Mouse (Mus musculus): ENCODE measurements around the gene Il19. TPM values are rescaled to one million over a fixed set of nuclear protein-coding genes. Genes with fewer than 3 reads are reported as not detected.

The Il19 gene
- not detected for total RNA-seq (2023)

DNA sequence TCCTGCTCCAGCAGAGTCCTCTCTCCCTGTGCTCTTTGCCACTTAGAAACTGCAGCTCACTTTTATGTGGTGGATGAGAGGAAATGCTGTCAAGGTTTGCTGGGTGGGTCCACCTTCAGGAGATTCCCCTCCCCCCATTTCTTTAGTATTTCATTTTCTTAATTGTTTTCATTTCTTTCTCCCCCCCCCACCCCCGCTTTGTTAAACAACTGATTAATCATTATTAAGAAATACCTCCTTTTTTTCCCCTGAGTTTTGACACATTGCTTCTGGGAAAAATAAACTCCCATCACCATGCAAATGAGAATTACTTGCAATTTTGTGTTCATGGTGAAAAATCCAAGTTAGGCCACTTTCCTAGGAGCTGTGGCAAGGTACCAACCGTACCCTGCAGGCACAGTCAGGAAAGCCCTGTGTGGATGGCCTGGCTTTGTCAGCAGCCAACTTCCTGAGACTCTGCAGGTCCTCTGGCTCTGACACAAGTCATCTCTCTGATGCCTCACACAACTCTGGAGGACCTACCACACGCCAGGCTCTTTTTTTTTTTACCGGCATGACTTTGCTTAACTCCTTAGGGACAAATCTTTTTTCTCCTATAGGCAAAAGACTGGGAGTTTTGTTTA lies at the start of gene Il19:
Gene Il19, minus strand, starts transcription at position 51 of the 623 bp plus-strand sequence.

DNA sequence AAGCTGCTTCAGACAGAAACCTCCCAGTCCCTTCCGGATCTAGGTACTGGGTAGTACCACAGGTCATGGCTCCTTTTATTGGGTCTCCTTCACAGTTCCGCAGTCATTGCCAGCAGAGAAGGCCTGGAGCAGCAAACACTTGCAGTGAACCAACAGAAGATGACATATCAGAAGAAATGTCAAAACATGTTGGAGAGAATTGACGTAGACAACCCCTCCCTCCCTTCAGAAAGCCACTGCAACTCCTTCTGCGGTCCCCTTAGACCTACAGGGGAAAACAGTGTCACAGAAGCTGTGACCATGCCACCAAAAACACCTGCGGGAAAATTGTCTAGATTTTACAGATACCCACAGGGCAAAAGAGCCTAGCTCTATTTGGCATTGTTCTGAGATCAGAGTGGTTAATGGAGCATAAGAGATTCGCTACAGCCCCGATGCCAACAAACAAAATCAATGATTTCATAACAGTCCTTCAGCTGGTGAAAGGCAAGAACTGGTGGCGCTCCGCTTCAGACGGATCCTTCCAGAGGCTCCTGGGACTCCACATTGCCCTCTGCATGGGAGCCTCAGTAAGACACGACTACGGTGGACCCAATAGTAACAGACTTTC lies 28.4 kb downstream of the Il19 start, which contains the start of gene Il20:
Gene Il20, minus strand, starts transcription at position 51 of the 610 bp plus-strand sequence.

DNA sequence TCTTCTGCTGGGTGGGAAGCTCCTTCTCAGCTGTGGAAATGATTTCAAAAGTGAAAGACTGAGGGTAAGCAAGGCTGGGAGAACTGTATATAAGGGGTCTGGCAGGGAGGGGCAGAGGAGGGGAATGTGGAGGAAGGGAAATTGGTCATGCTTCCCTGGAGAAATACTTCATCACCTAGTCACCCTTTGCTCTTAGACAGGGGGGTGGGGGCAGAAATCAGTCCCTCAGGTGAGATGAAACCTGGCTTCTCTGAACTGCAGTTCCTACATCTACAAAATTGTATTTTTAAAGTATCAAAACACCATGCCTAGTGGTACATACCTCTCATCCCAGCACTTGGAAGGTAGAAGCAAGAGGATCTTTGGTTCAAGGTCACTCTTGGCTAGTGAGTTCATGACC lies 52.6 kb downstream of the Il19 start, which contains the start of gene Il24:
Gene Il24, minus strand, starts transcription at position 101 of the 400 bp plus-strand sequence.

Other genes starting within 250 kb of the Il19 start
- not detected for gene Gm29427, start 224.3 kb downstream of the Il19 start, total RNA-seq (2023)
- gene Yod1, start 222.8 kb downstream of the Il19 start, total RNA-seq (2023), result 1 to 10 TPM; 9.0 to 9.2 TPM
- 10 to 100 TPM; 19.6 to 20.5 TPM for gene Pfkfb2, start 210.9 kb downstream of the Il19 start, total RNA-seq (2023)
- gene AA986860, start 208.1 kb downstream of the Il19 start, total RNA-seq (2023), result under 1 TPM; 0.33 to 0.42 TPM
- gene Fcamr, start 139.2 kb downstream of the Il19 start, total RNA-seq (2023), result not detected
- not detected for gene Pigr, start 113.4 kb downstream of the Il19 start, total RNA-seq (2023)
- gene Fcmr, start 74.4 kb downstream of the Il19 start, total RNA-seq (2023), result 1 to 10 TPM; 3.4 to 5.2 TPM
- gene Il24, start 52.7 kb downstream of the Il19 start, total RNA-seq (2023), result not detected
- not detected for gene Il20, start 28.7 kb downstream of the Il19 start, total RNA-seq (2023)
- gene Il10, start 79.7 kb upstream of the Il19 start, total RNA-seq (2023), result not detected
- gene Mapkapk2, start 157.7 kb upstream of the Il19 start, total RNA-seq (2023), result 100 to 1,000 TPM; 214 to 240 TPM
- gene Dyrk3, start 198.2 kb upstream of the Il19 start, total RNA-seq (2023), result 10 to 100 TPM; 10.1 to 10.5 TPM
- 10 to 100 TPM; 16.4 to 17.3 TPM for gene Eif2d, start 213.1 kb upstream of the Il19 start, total RNA-seq (2023)

Measured in neutrophil, adult 59 days (primary cell).